Mouse (Mus musculus): ENCODE measurements around the gene Gcdh. TPM values are rescaled to one million over a fixed set of nuclear protein-coding genes. Genes with fewer than 3 reads are reported as not detected.
A peak's percentile ranks its signal among the peaks of the same experiment; 100 is the strongest.

Gene Gcdh
- total RNA-seq, 1 experiment from 2014 or later, result 59.5 TPM

- DNase-seq, result peak; percentile 50
Observed at GRCm38 (mm10) chr8:84872309-84872965, 21.3 kb downstream of the Gcdh start.

- DNase-seq, result peak; percentile 88
Observed at GRCm38 (mm10) chr8:84871376-84872308, 22.1 kb downstream of the Gcdh start, which contains the start of gene Syce2. Syce2 (plus strand) TSS chr8:84872111.

GRCm38 (mm10) chr8:84856864-84857441 is 36.8 kb downstream of the Gcdh start, which contains the start of gene Farsa:
Farsa (plus strand) TSS chr8:84856989.
- peak; percentile 92 for DNase-seq

GRCm38 (mm10) chr8:84856434-84856833 is 37.3 kb downstream of the Gcdh start:
- no peak for DNase-seq

GRCm38 (mm10) chr8:84847684-84848435 is 45.9 kb downstream of the Gcdh start:
- DNase-seq, result no peak

- DNase-seq, result peak; percentile 99
Observed at GRCm38 (mm10) chr8:84846722-84847572, 46.8 kb downstream of the Gcdh start, which contains the start of gene Calr. Calr (minus strand) TSS chr8:84846934.

- DNase-seq, result no peak
Observed at GRCm38 (mm10) chr8:84846094-84846721, 47.5 kb downstream of the Gcdh start.

GRCm38 (mm10) chr8:84845355-84846093 is 48.2 kb downstream of the Gcdh start:
- DNase-seq, result peak; percentile 47

- no peak for DNase-seq
Observed at GRCm38 (mm10) chr8:84844397-84845070, 49.2 kb downstream of the Gcdh start.

- no peak for DNase-seq
Observed at GRCm38 (mm10) chr8:84841514-84841913, 52.2 kb downstream of the Gcdh start.

- DNase-seq, result peak; percentile 90
Observed at GRCm38 (mm10) chr8:84840248-84840999, 53.3 kb downstream of the Gcdh start, which contains the start of gene Rad23a. Rad23a (minus strand) TSS chr8:84840665.

- no peak for DNase-seq
Observed at GRCm38 (mm10) chr8:84839875-84840247, 53.9 kb downstream of the Gcdh start.

- DNase-seq, result no peak
Observed at GRCm38 (mm10) chr8:84839411-84839810, 54.3 kb downstream of the Gcdh start.

- no peak for DNase-seq
Observed at GRCm38 (mm10) chr8:84838513-84838912, 55.2 kb downstream of the Gcdh start.

GRCm38 (mm10) chr8:84837912-84838470 is 55.7 kb downstream of the Gcdh start:
- no peak for DNase-seq

- DNase-seq, result no peak
Observed at GRCm38 (mm10) chr8:84837149-84837911, 56.4 kb downstream of the Gcdh start.

Measured in adrenal gland, postnatal 25 days (tissue).